Mouse (Mus musculus) small intestine, adult 2 months (tissue): ENCODE measurements around the gene Dnase1l1.

Experiments used
- CTCF ChIP-seq: fragments of 200-500 bp; IDR thresholded peaks from 2 replicates; pipeline ENCODE4 v1.5.1; 2012; ENCODE audit warnings: low read depth, mild to moderate bottlenecking, control low read depth, inconsistent platforms, low read length, moderate library complexity, mixed read lengths; ENCODE audit not compliant: insufficient replicate concordance, insufficient read length; ENCODE audit errors: extremely low read depth
- POLR2A ChIP-seq: fragments of 200-500 bp; IDR thresholded peaks from 2 replicates; pipeline ENCODE4 v1.6.1; 2012; ENCODE audit warnings: low read depth, mild to moderate bottlenecking, control low read depth, inconsistent platforms, low read length, moderate library complexity

DNA sequence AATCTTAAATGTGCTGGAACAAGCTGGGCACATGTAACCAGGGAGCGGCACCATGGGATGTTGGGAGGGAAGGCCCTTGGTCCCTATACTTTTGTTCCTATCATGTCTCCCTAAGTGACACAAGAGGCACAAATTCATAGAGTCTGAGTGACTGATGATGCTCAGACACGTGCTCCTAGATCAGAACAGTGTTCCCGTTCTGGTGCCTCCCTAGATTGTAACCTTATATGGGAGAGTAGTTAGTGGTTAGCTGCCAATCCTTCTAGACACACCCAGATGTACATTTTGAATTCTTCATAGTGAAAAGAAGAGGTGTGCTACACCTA is 12.4 kb downstream of the Dnase1l1 start:
- TF ChIP-seq CTCF (no peak), POLR2A (no peak)
